Mouse (Mus musculus): Measurements from ENCODE around the gene Casc3. TPM values are rescaled to one million over a fixed set of nuclear protein-coding genes. Genes with fewer than 3 reads are reported as not detected.

Casc3 gene
- 20.9 TPM for polyA plus RNA-seq (2014; fragmentation: Illumina TruSeq; extraction: RNeasy Lipid Tissue Mini Kit (QIAGEN cat#74804); ENCODE audit: low read depth, low replicate concordance)

GRCm38 (mm10) chr11:98804605-98805004 lies at the start of gene Casc3:
Casc3 (plus strand) TSS chr11:98804905.

DNA sequence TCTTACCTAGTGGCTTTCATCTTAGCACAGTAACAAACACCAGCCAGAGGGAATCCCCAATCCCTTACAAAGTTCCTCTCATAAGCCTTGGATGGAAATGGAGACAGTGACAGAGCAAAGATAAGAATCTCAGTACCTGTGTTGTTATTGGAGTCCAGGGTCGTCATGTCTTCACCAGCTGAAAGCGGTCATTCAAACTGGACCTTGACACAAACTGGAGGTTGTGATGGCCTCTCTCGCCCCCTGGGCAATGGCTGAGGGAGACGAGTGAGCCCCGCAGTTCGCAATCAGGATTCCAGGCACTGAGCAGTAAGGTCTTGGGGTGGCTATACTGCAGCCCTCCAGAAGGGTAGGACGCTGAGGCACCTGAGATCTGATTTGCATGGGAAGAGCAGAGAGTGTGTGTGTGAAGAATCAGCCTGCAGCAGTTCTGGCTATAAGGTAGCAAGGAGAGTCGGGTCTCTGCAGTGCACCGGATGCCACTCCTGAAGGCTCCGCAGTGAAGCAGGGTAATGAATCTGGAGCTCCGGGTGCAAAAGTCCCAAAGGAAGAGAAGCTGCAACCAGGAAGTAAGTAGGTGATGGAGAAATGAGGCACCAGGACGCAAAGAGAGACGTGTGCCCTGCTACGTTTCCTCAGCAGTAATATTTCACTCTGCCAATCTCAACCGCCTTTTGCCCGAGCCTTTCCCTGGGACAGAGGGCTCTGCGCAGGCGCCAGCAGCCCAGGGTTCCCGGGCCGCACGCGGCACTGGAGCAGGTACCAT lies 29.9 kb upstream of the Casc3 start, which contains the start of gene Nr1d1:
TSS of gene Nr1d1 (minus strand) at position 752 of the 766 bp plus-strand sequence.

DNA sequence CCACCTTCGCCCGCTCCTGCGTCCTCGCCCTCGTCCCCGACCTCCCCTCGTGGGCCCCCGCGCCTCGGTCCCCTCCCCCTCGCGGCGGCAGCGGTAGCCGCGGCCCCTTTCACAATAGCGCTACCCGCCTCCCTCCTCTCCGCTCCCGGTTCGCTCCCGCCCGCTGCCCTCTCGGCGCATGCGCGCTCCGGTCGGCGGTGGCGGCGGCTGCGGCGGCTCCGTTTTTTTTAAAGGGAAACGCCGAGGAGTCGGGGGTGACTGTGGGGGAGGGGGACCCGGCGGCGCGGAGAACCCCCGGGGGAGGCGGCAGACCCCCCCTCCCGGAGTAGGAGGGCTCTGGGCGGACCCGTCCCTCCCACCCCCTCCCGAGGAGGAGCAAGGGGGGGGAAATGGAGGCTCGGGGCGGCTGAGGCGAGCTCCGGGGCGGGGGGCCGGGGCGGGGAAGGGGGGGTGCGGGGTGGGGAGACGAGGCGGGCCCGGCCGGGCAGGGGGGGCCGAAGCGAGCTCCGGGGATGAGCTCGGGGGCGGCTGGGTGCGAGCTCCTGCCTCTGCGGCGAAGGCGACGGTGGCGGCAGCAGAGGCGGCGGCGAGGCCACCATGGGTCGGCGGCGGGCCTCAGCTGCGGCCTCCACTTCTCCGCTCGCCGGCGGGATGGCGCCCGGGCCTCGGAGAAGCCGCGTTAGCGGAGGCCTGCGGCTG lies 9.5 kb upstream of the Casc3 start, which contains the start of gene Msl1:
TSS of gene Msl1 (plus strand) at position 502 of the 699 bp plus-strand sequence.

DNA sequence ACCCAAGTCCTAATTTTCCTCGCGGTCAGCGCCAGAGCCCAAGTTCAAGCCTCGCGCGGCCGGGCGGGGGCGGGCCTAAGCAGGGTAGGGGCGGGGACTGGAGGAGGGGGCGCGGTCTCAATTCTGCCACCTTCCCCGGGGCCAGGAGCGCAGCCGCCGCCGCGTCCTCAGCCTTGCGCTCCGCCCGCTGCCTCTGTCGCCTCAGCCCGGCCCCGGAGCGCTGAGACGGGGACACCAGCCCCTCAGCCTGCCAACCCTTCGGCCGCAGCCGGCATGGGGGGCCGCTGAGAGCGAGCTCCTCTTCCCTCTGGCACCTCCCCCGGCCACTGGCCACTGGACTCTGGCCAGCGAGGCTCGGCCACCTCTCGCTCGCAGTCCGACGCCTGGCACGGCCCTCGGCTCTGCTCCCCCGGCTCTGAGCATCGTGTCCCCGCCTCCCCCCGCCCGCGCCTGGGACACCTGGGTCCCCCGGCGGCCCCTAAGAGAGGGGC lies 32.0 kb downstream of the Casc3 start, which contains the start of gene Rapgefl1:
TSS of gene Rapgefl1 (plus strand) at position 135 of the 491 bp plus-strand sequence.

DNA sequence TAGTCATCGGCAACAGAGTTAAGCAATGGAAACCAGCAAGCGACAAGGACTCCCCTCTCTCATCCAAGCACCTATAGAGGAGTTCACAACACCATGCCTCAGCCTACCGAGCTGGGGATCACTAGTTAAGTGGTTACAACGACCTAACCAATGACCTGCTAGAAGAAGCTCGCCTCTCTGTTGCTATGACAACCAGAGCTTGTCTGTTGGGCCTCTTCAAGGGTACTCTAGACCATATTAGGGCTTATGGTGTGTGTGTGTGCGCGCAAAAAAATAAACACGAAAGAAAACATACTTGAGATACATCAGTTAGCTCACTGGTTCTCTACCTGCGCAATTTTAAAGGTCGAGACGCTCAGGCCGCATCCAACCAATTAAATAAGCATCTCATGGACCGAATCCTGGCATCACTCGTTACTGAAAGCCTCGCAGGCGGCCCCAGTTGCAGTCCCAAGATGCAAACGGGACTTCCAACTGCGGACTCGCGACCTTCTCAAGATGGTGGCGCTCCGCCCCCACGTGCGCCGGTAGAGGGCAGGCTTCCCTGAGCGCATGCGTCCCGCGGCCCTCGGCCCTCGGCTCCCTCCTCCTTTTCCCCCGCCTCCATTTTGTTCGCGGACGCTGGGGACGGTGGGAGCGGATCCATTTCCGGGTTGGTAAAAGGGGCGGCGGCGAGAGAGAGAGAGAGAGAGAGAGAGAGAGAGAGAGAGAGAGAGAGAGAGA lies 58.5 kb downstream of the Casc3 start, which contains the start of gene Wipf2:
TSS of gene Wipf2 (plus strand) at position 611 of the 723 bp plus-strand sequence.

Other genes starting within 250 kb of the Casc3 start
- 19.8 TPM for gene Ormdl3, start 217.5 kb upstream of the Casc3 start, polyA plus RNA-seq (2014; fragmentation: Illumina TruSeq; extraction: RNeasy Lipid Tissue Mini Kit (QIAGEN cat#74804); ENCODE audit: low read depth, low replicate concordance)
- not detected for gene Lrrc3c, start 206.6 kb upstream of the Casc3 start, polyA plus RNA-seq (2014; fragmentation: Illumina TruSeq; extraction: RNeasy Lipid Tissue Mini Kit (QIAGEN cat#74804); ENCODE audit: low read depth, low replicate concordance)
- 0.64 TPM for gene Gm12355, start 179.2 kb upstream of the Casc3 start, polyA plus RNA-seq (2014; fragmentation: Illumina TruSeq; extraction: RNeasy Lipid Tissue Mini Kit (QIAGEN cat#74804); ENCODE audit: low read depth, low replicate concordance)
- not detected for gene Gsdma3, start 178.5 kb upstream of the Casc3 start, polyA plus RNA-seq (2014; fragmentation: Illumina TruSeq; extraction: RNeasy Lipid Tissue Mini Kit (QIAGEN cat#74804); ENCODE audit: low read depth, low replicate concordance)
- not detected for gene Gsdma2, start 158.1 kb upstream of the Casc3 start, polyA plus RNA-seq (2014; fragmentation: Illumina TruSeq; extraction: RNeasy Lipid Tissue Mini Kit (QIAGEN cat#74804); ENCODE audit: low read depth, low replicate concordance)
- gene Gsdma, start 140.6 kb upstream of the Casc3 start, polyA plus RNA-seq (2014; fragmentation: Illumina TruSeq; extraction: RNeasy Lipid Tissue Mini Kit (QIAGEN cat#74804); ENCODE audit: low read depth, low replicate concordance) = not detected
- 17.7 TPM for gene Psmd3, start 122.4 kb upstream of the Casc3 start, polyA plus RNA-seq (2014; fragmentation: Illumina TruSeq; extraction: RNeasy Lipid Tissue Mini Kit (QIAGEN cat#74804); ENCODE audit: low read depth, low replicate concordance)
- not detected for gene Csf3, start 103.6 kb upstream of the Casc3 start, polyA plus RNA-seq (2014; fragmentation: Illumina TruSeq; extraction: RNeasy Lipid Tissue Mini Kit (QIAGEN cat#74804); ENCODE audit: low read depth, low replicate concordance)
- 5.1 TPM for gene Med24, start 75.5 kb upstream of the Casc3 start, polyA plus RNA-seq (2014; fragmentation: Illumina TruSeq; extraction: RNeasy Lipid Tissue Mini Kit (QIAGEN cat#74804); ENCODE audit: low read depth, low replicate concordance)
- gene Thra, start 64.3 kb upstream of the Casc3 start, polyA plus RNA-seq (2014; fragmentation: Illumina TruSeq; extraction: RNeasy Lipid Tissue Mini Kit (QIAGEN cat#74804); ENCODE audit: low read depth, low replicate concordance) = 10.6 TPM
- 8.7 TPM for gene Nr1d1, start 29.6 kb upstream of the Casc3 start, polyA plus RNA-seq (2014; fragmentation: Illumina TruSeq; extraction: RNeasy Lipid Tissue Mini Kit (QIAGEN cat#74804); ENCODE audit: low read depth, low replicate concordance)
- 93.3 TPM for gene Msl1, start 9.4 kb upstream of the Casc3 start, polyA plus RNA-seq (2014; fragmentation: Illumina TruSeq; extraction: RNeasy Lipid Tissue Mini Kit (QIAGEN cat#74804); ENCODE audit: low read depth, low replicate concordance)
- 0.23 TPM for gene Rapgefl1, start 31.9 kb downstream of the Casc3 start, polyA plus RNA-seq (2014; fragmentation: Illumina TruSeq; extraction: RNeasy Lipid Tissue Mini Kit (QIAGEN cat#74804); ENCODE audit: low read depth, low replicate concordance)
- 9.9 TPM for gene Wipf2, start 58.7 kb downstream of the Casc3 start, polyA plus RNA-seq (2014; fragmentation: Illumina TruSeq; extraction: RNeasy Lipid Tissue Mini Kit (QIAGEN cat#74804); ENCODE audit: low read depth, low replicate concordance)
- gene Cdc6, start 102.9 kb downstream of the Casc3 start, polyA plus RNA-seq (2014; fragmentation: Illumina TruSeq; extraction: RNeasy Lipid Tissue Mini Kit (QIAGEN cat#74804); ENCODE audit: low read depth, low replicate concordance) = 0.58 TPM
- gene Rara, start 122.9 kb downstream of the Casc3 start, polyA plus RNA-seq (2014; fragmentation: Illumina TruSeq; extraction: RNeasy Lipid Tissue Mini Kit (QIAGEN cat#74804); ENCODE audit: low read depth, low replicate concordance) = 1.1 TPM
- not detected for gene Gjd3, start 178.1 kb downstream of the Casc3 start, polyA plus RNA-seq (2014; fragmentation: Illumina TruSeq; extraction: RNeasy Lipid Tissue Mini Kit (QIAGEN cat#74804); ENCODE audit: low read depth, low replicate concordance)
- gene Top2a, start 219.3 kb downstream of the Casc3 start, polyA plus RNA-seq (2014; fragmentation: Illumina TruSeq; extraction: RNeasy Lipid Tissue Mini Kit (QIAGEN cat#74804); ENCODE audit: low read depth, low replicate concordance) = 19.0 TPM
- gene Igfbp4, start 236.3 kb downstream of the Casc3 start, polyA plus RNA-seq (2014; fragmentation: Illumina TruSeq; extraction: RNeasy Lipid Tissue Mini Kit (QIAGEN cat#74804); ENCODE audit: low read depth, low replicate concordance) = 23.3 TPM